Mouse (Mus musculus) left cerebral cortex, postnatal 36 days (tissue): ENCODE results near the gene Megf6. TPM values are rescaled to one million over a fixed set of nuclear protein-coding genes. Genes with fewer than 3 reads are reported as not detected.

Experiments
- DNase-seq, 2 experiments: peaks; one replicate each; pipeline ENCODE4 v3.0.0; 2021 to 2022; ENCODE audit warnings: low spot score in 2 of 2, mixed read lengths in 1 of 2
- intact Hi-C: fragments of 180-260 bp; cut with DNase I; formaldehyde crosslinking; loops from one replicate; pipeline ENCODE4 v1.15.1; 2025
- total RNA-seq, 2 experiments: library from RNA; stranded (reverse); gene quantifications; 2 replicates each; pipeline ENCODE4 v1.2.3; 2021

Megf6 gene
- 1 to 10 TPM; 3.4 to 3.9 TPM for total RNA-seq

DNA sequence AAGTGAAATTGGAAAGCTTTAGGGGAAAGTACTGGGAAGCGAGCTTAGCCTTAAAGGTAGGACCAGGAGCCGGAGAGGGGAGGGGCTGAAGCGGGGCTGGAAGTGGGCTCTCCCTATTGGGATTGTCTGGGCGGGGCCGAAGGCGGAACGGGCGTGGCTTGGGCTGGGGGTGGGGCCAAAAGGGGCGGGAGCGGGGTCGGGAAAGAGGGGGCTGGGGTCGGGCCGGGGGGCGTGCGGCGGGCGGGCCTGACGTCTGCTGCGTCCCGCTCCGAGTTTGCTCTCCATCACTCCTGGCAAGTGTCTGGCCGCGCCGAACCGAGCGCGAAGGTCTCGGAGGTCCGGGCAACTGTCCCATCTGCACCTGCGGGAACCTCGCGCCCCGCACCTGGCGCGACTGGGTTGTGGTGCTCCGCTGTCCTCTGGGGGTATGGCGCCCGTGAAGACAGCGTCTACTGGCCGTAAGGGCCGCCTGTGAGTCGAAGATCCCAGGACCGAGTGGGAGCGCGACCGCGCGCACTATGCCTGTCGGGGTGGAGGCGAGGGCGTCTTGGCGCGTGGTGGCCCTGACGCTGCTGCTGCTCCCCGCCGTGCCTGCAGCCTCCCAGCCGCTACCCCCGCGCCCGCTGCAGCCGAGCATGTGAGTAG lies at the start of gene Megf6:
TSS of gene Megf6 (plus strand) at position 225 of the 645 bp plus-strand sequence.
- intact Hi-C loops: no loop called here
- DNase-seq: peak in 1 of 2 experiments; percentile 29

- no peak for DNase-seq
- intact Hi-C loops: no loop called here
Measured at GRCm38 (mm10) chr4:154121800-154122199, 48.7 kb upstream of the Megf6 start.

- DNase-seq: no peak
- intact Hi-C loops: no loop called here
Measured at GRCm38 (mm10) chr4:154122374-154122773, 48.2 kb upstream of the Megf6 start.

DNA sequence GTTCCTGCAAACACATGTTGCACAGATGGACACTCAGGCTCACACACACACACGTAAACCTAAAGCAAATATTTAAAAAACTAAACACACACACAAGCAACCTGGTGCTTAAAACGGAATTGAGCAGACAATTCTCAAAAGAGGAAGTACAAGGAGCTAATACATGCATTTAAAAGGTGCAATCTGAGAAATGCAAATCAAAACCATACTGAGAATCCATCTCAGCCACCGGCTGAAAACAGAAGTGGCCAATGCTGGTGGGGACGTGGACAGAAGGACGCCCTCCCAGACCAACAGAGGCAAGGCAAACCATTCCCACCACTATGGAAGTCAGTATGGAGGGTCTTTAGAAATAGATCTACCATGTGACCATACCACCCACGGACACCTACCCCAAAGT lies 47.0 kb upstream of the Megf6 start:
- DNase-seq: no peak
- intact Hi-C loops: no loop called here

DNA sequence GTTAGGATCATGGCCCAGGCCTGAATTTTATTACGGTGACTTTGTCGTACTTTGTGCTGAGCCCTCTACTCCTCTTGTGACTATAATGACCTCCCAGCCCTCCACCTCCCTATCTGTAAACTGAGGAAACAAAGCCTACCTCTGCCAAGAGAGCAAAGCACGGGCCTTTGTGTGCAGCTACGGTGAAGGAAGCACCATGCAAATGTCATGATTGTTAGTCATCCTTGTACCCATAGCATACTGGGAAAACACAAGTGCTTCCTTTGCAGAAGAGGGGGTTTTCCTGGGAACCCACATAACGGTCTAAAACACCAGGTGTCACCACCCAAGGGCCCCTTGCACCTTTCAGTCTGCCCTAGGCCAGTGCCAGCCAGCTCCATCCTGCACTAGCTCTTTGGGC lies 45.3 kb upstream of the Megf6 start:
- DNase-seq: no peak
- intact Hi-C loops: no loop called here

DNA sequence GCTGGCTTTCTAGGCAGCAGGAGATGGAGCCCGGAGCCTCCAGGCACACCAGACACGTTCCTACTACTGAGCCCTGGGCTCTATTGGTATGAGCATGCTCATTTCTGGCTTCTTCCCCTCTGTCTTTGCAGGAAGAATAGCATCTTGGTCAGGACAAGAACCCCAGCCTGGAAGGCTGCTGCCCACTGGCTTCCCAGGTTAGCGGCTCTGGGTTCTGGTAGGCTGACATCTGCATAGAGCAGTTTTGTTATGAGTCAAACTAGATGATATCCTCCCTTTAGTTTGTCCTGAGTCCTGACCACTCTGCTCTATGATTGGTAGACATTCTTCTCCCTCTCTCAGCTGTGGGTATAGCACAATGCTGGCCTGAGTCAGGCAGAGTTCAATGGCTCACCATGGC lies 43.3 kb upstream of the Megf6 start:
- intact Hi-C loops: no loop called here
- DNase-seq: no peak

DNA sequence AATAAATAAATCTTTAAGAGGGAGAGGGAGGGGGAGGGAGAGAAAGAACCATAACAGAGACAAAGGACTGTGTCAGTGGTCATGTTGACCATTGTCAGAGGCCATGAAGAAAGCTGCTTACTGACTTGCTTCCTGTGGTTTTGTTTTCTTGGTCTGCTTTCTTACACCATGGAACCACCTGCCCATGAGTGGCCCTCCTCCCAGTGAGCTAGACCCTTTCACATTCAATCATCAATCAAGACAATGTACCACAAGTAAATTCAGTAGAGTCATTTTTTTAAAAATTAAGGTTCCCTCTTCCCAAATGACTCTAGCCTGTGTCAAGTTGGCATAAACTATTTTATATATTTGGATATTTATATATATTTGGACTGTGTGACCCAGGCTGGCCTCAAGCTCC lies 40.6 kb upstream of the Megf6 start:
- no peak for DNase-seq
- intact Hi-C loops: no loop called here

GRCm38 (mm10) chr4:154131894-154132293 lies 38.6 kb upstream of the Megf6 start:
- DNase-seq: no peak
- intact Hi-C loops: no loop called here

DNA sequence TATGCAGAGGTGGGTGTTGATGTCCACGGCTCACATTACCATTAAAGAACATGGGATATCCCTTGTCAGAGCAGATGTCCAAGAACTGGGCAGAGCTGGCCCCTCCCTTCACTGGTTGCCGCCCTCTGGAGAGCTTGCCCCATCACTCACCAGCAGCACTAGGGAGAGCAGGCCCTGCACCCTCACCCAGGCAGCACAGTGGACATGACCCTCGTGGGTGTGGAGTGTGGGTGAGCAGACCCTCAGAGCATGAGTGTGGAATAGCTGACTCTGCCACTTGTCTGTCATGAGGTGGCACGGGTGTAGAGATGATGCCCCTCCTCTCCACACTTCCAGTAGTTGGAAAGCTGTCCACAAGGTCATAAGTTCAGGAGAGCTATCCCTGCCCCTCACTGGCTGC lies 35.7 kb upstream of the Megf6 start:
- DNase-seq: no peak
- intact Hi-C loops: loop anchor here (5.0 kb wide), 1 partner anchor 507 kb away; no protein-coding TSS in a partner anchor

DNA sequence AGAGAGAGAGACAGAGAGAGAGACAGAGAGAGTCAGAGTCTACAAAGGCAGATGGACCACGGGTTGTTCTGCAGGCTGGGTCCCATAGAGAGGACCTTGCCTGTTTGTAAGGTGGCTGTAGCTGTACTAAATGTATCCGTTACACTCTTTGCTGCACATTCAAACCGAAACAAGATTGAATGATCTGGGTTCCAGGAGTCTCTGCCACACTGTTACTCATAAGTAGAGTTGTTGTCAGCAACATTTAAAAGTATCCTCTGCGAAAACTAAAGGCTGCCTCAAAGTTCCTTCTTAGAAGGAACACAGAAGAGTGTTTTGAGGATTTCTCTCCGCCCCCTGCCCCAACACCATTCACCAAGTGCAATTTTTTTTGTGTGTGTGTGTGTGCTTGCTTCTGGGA lies 33.4 kb upstream of the Megf6 start:
- intact Hi-C loops: loop anchor here (5.0 kb wide), 1 partner anchor 505 kb away; no protein-coding TSS in a partner anchor
- DNase-seq: no peak

DNA sequence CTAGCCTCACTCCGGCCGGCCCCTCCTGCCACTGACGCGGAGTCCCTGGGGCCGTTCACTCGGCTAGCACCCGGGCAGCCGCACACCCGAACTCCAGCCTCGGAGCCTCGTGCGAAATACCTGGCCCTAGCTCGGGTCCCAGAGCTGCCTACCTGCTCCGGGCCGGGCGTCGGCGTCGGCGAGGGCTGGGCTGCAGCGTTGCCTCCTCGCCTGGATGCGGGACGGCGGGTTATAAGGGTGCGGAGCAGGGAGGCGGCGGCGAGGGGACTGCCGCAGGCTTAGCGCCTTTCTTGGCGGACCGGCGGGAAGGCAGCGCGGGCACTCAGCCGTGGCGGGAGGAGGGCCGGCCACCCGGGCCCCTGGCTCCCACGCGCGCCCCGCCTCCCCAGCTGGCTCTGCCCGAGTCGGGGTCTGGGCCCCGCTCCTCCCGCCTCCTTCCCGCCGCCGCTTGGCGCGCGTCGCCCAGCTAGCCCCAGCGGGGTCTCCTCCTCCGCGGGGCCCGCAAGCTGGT lies 30.8 kb upstream of the Megf6 start:
- DNase-seq: no peak
- intact Hi-C loops: loop anchor here (5.0 kb wide), 1 partner anchor 503 kb away; no protein-coding TSS in a partner anchor

DNA sequence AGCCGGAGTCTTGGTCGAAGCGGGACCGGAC lies 30.5 kb upstream of the Megf6 start, which contains the start of gene Trp73:
TSS of gene Trp73 (minus strand) at position 27 of the 31 bp plus-strand sequence.
- intact Hi-C loops: no loop called here
- DNase-seq: no peak

- intact Hi-C loops: no loop called here
- DNase-seq: no peak
Measured at GRCm38 (mm10) chr4:154140213-154141008, 30.1 kb upstream of the Megf6 start.

GRCm38 (mm10) chr4:154141009-154141867 lies 29.3 kb upstream of the Megf6 start:
- DNase-seq: no peak
- intact Hi-C loops: no loop called here

DNA sequence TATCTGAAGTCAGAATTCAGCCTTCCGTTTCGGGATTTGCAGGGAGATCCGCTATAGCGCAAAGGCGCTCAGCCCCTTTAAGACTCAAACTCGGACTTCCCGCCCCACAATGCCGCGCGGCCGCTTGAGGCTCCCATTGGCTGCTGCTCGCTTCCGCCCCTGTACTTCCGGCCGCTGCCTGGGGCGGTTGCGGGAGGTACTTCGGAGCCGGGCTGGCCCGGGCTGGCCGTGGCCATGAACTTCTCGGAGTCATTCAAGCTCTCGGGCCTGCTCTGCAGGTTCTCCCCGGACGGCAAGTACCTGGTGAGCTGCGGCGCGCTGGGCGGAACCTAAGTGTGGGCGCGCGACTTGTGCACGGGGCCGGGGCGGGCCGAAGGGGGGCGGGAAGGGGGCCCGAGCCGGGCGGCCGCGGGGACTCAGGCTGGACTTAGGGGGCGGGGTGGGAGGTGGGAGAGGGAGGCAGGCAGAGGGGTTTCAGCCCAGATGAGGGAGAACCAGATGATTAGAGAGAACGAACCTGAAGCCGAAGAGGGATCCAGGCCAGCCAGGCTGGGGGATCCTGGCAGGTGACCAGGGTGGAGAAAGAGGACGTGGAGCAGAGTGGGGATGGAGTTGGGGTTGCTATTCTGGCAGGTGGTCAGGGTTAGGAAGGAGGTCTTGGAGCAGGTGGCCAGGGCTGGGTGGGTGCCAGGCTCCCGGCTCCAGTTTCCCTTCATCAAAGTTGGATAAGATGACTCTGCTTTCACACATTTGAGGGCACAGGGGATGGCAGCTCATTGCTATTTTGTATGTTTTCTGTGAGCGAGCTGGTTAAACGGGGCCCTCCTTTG lies 28.1 kb upstream of the Megf6 start, which contains the start of gene Wrap73:
TSS of gene Wrap73 (plus strand) at position 162 of the 830 bp plus-strand sequence.
- intact Hi-C loops: loop anchor here (2.0 kb wide), 1 partner anchor 18 kb away; the partner anchor contains the start of gene Tprgl

DNA sequence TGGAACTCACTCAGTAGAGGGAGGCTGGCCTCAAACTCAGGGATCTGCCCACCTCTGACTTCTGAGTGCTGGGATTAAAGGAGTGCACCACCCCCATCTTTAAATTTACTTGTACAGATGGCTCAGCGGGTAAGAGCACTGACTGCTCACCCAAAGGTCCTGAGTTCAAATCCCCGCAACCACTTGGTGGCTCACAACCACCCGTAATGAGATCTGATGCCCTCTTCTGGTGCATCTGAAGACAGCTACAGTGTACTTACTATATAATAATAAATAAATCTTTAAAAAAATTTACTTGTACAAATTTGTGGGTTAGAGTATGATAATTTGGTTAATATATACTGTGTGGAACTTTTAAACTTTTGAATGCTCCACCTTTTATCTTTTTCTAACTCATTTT lies 25.8 kb upstream of the Megf6 start:
- DNase-seq: no peak
- intact Hi-C loops: no loop called here

More for the DNA sequence above, 28.1 kb upstream of the Megf6 start, which contains the start of gene Wrap73:
- DNase-seq: peak; percentile 90

DNA sequence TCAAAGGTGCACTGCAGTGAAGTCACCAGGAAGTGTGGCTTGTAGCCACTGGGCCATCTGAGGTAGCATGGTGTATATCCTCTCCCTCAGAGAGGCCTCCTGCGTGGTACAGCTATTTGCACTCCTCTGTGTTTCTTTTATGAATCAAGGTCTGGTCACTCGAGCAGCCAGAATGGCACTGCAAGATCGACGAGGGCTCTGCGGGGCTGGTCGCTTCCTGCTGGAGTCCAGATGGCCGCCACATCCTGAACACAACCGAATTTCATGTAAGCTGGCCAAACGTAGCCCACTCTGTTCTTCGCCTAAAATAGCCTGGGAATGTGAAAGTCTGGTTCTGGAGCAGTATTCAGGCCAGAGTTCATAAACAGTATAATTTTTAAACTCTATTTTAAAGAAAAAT lies 24.2 kb upstream of the Megf6 start:
- intact Hi-C loops: no loop called here

GRCm38 (mm10) chr4:154154104-154154503 lies 16.4 kb upstream of the Megf6 start:
- intact Hi-C loops: no loop called here
- no peak for DNase-seq

More for the DNA sequence above, 24.2 kb upstream of the Megf6 start:
- no peak for DNase-seq

DNA sequence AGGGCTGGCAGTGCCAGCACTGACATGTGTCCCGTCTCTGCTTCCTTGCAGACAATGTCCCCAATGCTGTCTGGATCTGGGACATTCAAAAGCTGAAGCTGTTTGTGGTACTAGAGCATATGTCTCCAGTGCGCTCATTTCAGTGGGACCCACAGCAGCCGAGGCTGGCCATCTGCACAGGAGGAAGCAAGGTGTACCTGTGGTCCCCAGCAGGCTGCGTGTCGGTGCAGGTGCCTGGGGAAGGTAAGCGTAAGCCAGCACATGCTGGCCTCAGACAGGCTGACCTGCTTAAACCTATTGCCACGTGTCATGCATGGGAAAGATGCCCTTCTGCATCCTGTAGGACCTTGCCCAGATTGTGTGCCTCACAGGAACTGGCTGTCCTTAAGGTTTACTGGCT lies 14.5 kb upstream of the Megf6 start:
- intact Hi-C loops: no loop called here
- no peak for DNase-seq
